Mouse (Mus musculus) left cerebral cortex, adult 2 months (tissue): ENCODE results near the gene Ap3m1. TPM values are rescaled to one million over a fixed set of nuclear protein-coding genes. Genes with fewer than 3 reads are reported as not detected.

Experiments
- DNase-seq, 2 experiments: peaks; one replicate each; pipeline ENCODE4 v3.0.0; 2021 to 2022; ENCODE audit warnings: low spot score in 2 of 2, mixed read lengths in 1 of 2; ENCODE audit errors: extremely low spot score in 1 of 2
- H3K27ac ChIP-seq: fragments of 200-600 bp; 2 replicates; pipeline ENCODE4 v1.8.1; 2022
- H3K4me3 ChIP-seq: fragments of 200-600 bp; 2 replicates; pipeline ENCODE4 v1.8.1; 2022
- CTCF ChIP-seq: fragments of 200-600 bp; IDR thresholded peaks from 2 replicates; pipeline ENCODE4 v1.8.1; 2022; ENCODE audit warnings: antibody characterized with exemption, mild to moderate bottlenecking, moderate library complexity
- intact Hi-C: fragments of 180-260 bp; cut with DNase I; formaldehyde crosslinking; loops from one replicate; pipeline ENCODE4 v1.15.1; 2025
- total RNA-seq, 2 experiments: library from RNA; stranded (reverse); gene quantifications; 2 replicates each; pipeline ENCODE4 v1.2.3; 2021

Gene Ap3m1
- total RNA-seq, 2 experiments from 2014 or later = 62.5 to 64.3 TPM

DNA sequence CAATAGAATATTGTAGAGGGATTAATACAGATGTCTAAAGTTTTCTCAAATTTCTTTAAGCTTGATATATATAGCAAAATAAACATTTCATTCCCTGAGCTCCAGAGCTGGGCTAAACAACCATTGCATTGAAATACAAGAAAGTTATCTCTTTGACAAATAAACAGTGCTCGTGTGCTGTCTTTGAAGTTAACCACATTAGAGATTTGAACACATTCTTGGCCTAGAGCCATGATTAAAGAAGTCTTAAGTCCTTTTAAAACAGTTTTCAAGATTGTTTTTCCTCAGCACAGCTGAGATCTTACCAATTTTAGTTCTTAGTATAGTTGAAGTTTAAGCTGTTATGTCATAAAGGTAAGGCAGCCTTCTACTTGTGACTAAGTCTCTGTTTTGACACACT, 12.0 kb upstream of the Ap3m1 start:
- intact Hi-C loops = no loop called here
- no peak for DNase-seq
- H3K27ac ChIP-seq = no peak overlapping the region
- TF ChIP-seq CTCF = no peak
- no peak overlapping the region for H3K4me3 ChIP-seq

DNA sequence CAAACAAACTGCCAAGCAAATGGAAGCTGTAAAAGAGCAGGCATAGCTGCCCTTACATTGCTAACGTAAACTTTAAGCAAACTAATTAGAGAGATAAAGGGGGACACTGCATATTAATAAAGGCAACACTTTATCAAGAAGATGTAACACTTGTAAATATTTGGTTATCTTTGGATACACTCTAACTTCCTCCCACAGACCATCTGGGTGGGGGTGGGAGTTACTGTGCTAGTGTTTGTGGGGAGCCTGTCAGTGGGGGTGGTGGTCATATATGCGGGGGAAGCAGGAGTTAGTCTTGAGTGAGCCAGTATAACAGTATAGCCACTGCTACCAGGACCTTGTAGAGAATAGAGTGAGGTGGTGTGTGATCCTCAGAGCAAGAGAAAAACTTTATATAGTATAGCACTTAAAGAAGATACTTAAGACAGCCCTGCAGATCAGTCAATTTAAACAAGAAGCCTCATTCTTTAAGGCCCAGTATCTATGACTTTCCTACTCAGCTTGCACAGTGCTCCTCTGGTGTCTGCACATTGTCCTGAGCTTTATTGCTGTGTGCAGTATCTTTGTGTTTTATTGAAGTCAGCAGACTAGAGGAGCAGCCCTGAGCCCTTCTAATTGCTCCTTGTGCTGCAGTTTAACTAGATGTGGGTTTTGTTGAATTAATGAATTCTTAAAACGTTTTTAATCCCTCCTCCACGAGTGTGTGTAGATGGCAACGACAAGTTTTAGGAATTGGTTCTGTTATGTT, 10.6 kb upstream of the Ap3m1 start:
- no peak for DNase-seq
- no peak overlapping the region for H3K4me3 ChIP-seq
- no peak for TF ChIP-seq CTCF
- no peak overlapping the region for H3K27ac ChIP-seq
- intact Hi-C loops = no loop called here

- no peak for TF ChIP-seq CTCF
- DNase-seq = no peak
- intact Hi-C loops = no loop called here
- H3K27ac ChIP-seq = no peak overlapping the region
- H3K4me3 ChIP-seq = no peak overlapping the region
Measured at GRCm38 (mm10) chr14:21058972-21059371, 6.7 kb upstream of the Ap3m1 start.

- H3K27ac ChIP-seq = no peak overlapping the region
- TF ChIP-seq CTCF = no peak
- DNase-seq = no peak
- H3K4me3 ChIP-seq = no peak overlapping the region
- intact Hi-C loops = loop anchor here (2.0 to 5.0 kb wide), 3 partner anchors 23 to 689 kb away; no protein-coding TSS in a partner anchor
Measured at GRCm38 (mm10) chr14:21053586-21053985, 1.3 kb upstream of the Ap3m1 start.

GRCm38 (mm10) chr14:21053151-21053550, 843 bp upstream of the Ap3m1 start:
- Histone ChIP-seq H3K4me3 (peak overlapping the region; percentile 99), H3K27ac (no peak overlapping the region)
- intact Hi-C loops = loop anchor here (2.0 to 5.0 kb wide), 3 partner anchors 24 to 689 kb away; no protein-coding TSS in a partner anchor
- TF ChIP-seq CTCF = no peak
- no peak for DNase-seq

- peak; percentile 33 for TF ChIP-seq CTCF
- peak in 1 of 2 experiments; percentile 65 for DNase-seq
- Histone ChIP-seq H3K4me3 (peak overlapping the region; percentile 99), H3K27ac (peak overlapping the region; percentile 45; the same call in 1 of the 2 replicates)
- intact Hi-C loops = loop anchor here (2.0 to 5.0 kb wide), 3 partner anchors 24 to 690 kb away; no protein-coding TSS in a partner anchor
Measured at GRCm38 (mm10) chr14:21052781-21053130, 448 bp upstream of the Ap3m1 start.

- DNase-seq = no peak
- intact Hi-C loops = loop anchor here (2.0 to 5.0 kb wide), 3 partner anchors 25 to 691 kb away; no protein-coding TSS in a partner anchor
- peak overlapping the region; percentile 99 for H3K4me3 ChIP-seq
- TF ChIP-seq CTCF = no peak
- H3K27ac ChIP-seq = peak overlapping the region; percentile 97
Measured at GRCm38 (mm10) chr14:21051380-21052111, 762 bp downstream of the Ap3m1 start.

DNA sequence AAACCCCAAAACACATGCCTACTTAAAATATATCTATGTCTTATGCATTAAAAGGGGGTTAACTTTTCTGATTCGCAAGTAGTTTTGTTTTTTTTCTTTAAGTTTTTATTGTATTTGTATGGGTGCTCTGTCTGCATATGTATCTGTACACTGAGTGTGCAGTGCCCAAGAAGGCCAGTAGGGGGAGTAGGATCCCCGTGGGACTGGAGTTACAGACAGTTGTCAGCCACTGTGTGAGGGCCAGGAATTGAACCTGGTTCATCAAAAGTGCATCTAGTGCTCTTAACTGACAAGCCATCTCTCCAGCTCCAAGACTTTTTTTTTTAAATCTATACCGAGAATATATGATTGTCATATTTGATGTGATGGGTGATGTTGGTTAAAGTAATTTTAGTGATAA, 1.6 kb downstream of the Ap3m1 start:
- no peak overlapping the region for H3K4me3 ChIP-seq
- no peak overlapping the region for H3K27ac ChIP-seq
- intact Hi-C loops = loop anchor here (5.0 kb wide), 1 partner anchor 692 kb away; no protein-coding TSS in a partner anchor
- DNase-seq = no peak
- TF ChIP-seq CTCF = peak; percentile 48

DNA sequence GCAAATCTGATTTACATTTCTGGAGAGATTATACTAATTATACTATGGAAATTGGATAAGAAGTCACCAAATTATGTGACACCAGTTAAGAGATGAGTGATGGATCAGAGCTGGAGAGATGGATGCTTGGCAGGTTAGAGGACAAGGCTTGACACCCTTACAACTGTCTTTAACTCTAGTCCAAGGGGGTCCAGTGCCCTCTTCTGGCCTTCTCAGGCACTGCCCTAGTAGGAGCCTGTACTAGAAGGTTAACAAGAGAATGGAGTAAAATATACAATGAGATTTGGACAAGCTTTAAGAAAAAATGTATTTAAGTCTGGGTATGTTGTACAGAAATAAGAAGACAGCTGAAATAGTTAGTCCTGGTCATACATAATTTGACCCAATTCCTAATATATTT, 3.4 kb downstream of the Ap3m1 start:
- intact Hi-C loops = no loop called here
- Histone ChIP-seq H3K27ac (no peak overlapping the region), H3K4me3 (no peak overlapping the region)
- DNase-seq = no peak
- peak; percentile 63 for TF ChIP-seq CTCF

DNA sequence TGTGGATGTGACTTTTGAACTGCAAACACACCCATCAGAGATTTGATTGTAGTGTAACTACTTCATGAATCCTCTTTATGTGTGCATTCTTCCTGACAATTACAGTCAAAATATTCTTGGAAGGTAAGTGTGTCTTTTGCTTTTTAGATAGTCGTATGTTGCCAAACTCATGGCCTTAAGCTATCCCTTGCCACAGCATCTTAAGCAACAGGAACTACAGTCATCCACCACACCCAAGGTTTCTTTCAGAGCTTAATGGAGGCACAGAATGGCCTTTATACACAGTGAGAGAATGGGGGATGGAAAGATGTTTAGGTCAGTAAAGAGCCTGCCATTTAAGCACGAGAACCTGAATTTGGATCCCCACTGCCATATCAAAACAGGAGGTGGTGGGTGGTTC, 4.5 kb downstream of the Ap3m1 start:
- Histone ChIP-seq H3K4me3 (no peak overlapping the region), H3K27ac (no peak overlapping the region)
- intact Hi-C loops = no loop called here
- TF ChIP-seq CTCF = no peak
- no peak for DNase-seq

GRCm38 (mm10) chr14:21039623-21040022, 12.7 kb downstream of the Ap3m1 start:
- Histone ChIP-seq H3K27ac (peak overlapping the region; percentile 4; the same call in 1 of the 2 replicates), H3K4me3 (no peak overlapping the region)
- no peak for DNase-seq
- no peak for TF ChIP-seq CTCF
- intact Hi-C loops = no loop called here

DNA sequence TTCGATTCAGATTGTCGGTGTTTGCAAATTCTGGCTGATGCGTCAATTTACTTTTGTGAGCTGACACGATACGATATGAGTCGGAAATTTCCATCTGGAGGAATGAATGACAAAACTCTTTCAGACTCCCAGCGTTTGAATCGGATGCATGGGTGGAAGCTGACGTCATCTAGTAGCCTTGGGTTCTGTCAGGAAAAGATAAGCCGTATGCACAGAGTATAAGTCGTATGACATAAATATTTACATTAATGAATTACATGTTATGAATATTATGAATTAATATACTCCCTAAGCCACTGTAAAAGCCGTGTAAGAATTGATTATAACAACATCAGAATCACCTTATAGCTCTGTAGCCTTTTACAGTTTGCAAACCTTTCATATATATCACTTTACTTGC, 13.2 kb downstream of the Ap3m1 start:
- no peak overlapping the region for H3K4me3 ChIP-seq
- no peak overlapping the region; the same call in 1 of the 2 replicates for H3K27ac ChIP-seq
- DNase-seq = no peak
- intact Hi-C loops = no loop called here
- TF ChIP-seq CTCF = no peak
